Mouse (Mus musculus) C2C12 (cell line): ENCODE data around the gene Tmem151a. TPM values are rescaled to one million over a fixed set of nuclear protein-coding genes. Genes with fewer than 3 reads are reported as not detected.
A peak's percentile ranks its signal among the peaks of the same experiment; 100 is the strongest.

Source experiments
- H3K27me3 ChIP-seq: one replicate; pipeline ENCODE4 v1.6.1; 2011; ENCODE audit not compliant: control insufficient read depth, insufficient read depth, insufficient read length
- H3K36me3 ChIP-seq: one replicate; pipeline ENCODE4 v1.6.1; 2011; ENCODE audit not compliant: control insufficient read depth, insufficient read depth
- H3K4me3 ChIP-seq: one replicate; pipeline ENCODE4 v1.5.1; 2011; ENCODE audit warnings: mild to moderate bottlenecking, control low read depth; ENCODE audit not compliant: poor library complexity, insufficient read depth, severe bottlenecking
- H3K79me2 ChIP-seq: one replicate; pipeline ENCODE4 v1.6.1; 2011; ENCODE audit not compliant: control insufficient read depth, insufficient read depth
- H3K79me3 ChIP-seq: one replicate; pipeline ENCODE4 v1.6.1; 2011; ENCODE audit warnings: low read depth, control low read depth
- H3ac ChIP-seq: one replicate; pipeline ENCODE3; 2011; ENCODE audit warnings: low read depth; ENCODE audit not compliant: control insufficient read depth, insufficient read length
- CEBPB ChIP-seq: IDR thresholded peaks from one replicate; pipeline ENCODE4 v1.6.1; 2011; ENCODE audit warnings: low read depth, mild to moderate bottlenecking, control low read depth, moderate library complexity
- CTCF ChIP-seq: IDR thresholded peaks from one replicate; pipeline ENCODE4 v1.5.1; 2011; ENCODE audit not compliant: control insufficient read depth, insufficient read depth, insufficient read length
- FOSL1 ChIP-seq: IDR thresholded peaks from one replicate; pipeline ENCODE4 v1.8.0; 2011; ENCODE audit warnings: mild to moderate bottlenecking, low read length; ENCODE audit not compliant: poor library complexity, insufficient read depth, severe bottlenecking
- MAX ChIP-seq: IDR thresholded peaks from one replicate; pipeline ENCODE4 v1.6.1; 2011; ENCODE audit warnings: mild to moderate bottlenecking, control low read depth
- MYOD1 ChIP-seq: IDR thresholded peaks from one replicate; pipeline ENCODE4 v1.6.1; 2011; ENCODE audit warnings: low read depth; ENCODE audit not compliant: control insufficient read depth, insufficient read length
- MYOG ChIP-seq: IDR thresholded peaks from one replicate; pipeline ENCODE4 v1.6.1; 2011; ENCODE audit not compliant: control insufficient read depth, insufficient read length; ENCODE audit errors: extremely low read depth
- USF1 ChIP-seq: IDR thresholded peaks from one replicate; pipeline ENCODE4 v1.6.1; 2011; ENCODE audit warnings: low read depth, mild to moderate bottlenecking, control low read depth, moderate library complexity
- long read RNA-seq, 2 experiments: library from polyadenylated mRNA; unstranded; transcript quantifications; one replicate each; pipeline ENCODE4 v2.0.0; 2019 to 2020
- polyA plus RNA-seq: library from polyadenylated mRNA; unstranded; fragments of >200 nt; fragmentation: generic; extraction: Trizol; gene quantifications from one replicate; pipeline ENCODE4 v1.2.1, GENCODE M21; 2012; ENCODE audit warnings: missing spikeins

The Tmem151a gene
- 4.6 TPM for polyA plus RNA-seq
- long read RNA-seq, experiment 1, full-length matches to known transcripts, result 5 of 8 reads
- long read RNA-seq, experiment 1, partial matches to known transcripts, result 0 of 8 reads
- long read RNA-seq, experiment 1, other reads (novel, unspliced or antisense), result 3 of 8 reads
- long read RNA-seq, experiment 2, full-length matches to known transcripts, result 70 of 72 reads
- long read RNA-seq, experiment 2, partial matches to known transcripts, result 0 of 72 reads
- long read RNA-seq, experiment 2, other reads (novel, unspliced or antisense), result 2 of 72 reads

- peak within 1 kb of the TSS; percentile 64 for H3ac ChIP-seq
- H3K4me3 ChIP-seq, result peak within 1 kb of the TSS; percentile 38
- H3K79me3 ChIP-seq, result no peaks in the 10 kb centered on the region
- no peaks in the 10 kb centered on the region for H3K27me3 ChIP-seq
- peaks cover 13% of the 10 kb centered on the region for H3K79me2 ChIP-seq
- peaks cover 3% of the 10 kb centered on the region for H3K36me3 ChIP-seq
- TF ChIP-seq MYOD1, result no peak
- no peak for TF ChIP-seq MYOG
- TF ChIP-seq FOSL1, result no peak
- TF ChIP-seq CTCF, result no peak
- TF ChIP-seq CEBPB, result no peak
- TF ChIP-seq USF1, result no peak
- no peak for TF ChIP-seq MAX
These were observed at the start of gene Tmem151a for GRCm38 (mm10) chr19:5085145-5085863. Gene Tmem151a, minus strand, starts transcription at chr19:5085531.

- Histone ChIP-seq H3K27me3 (peaks cover 4% of the 10 kb centered on the region), H3K36me3 (no peaks in the 10 kb centered on the region), H3K79me2 (no peaks in the 10 kb centered on the region), H3ac (no peak overlapping the region), H3K4me3 (no peak overlapping the region), H3K79me3 (no peaks in the 10 kb centered on the region)
- no peak for TF ChIP-seq MYOD1
- no peak for TF ChIP-seq MAX
- TF ChIP-seq CTCF, result no peak
- no peak for TF ChIP-seq USF1
- TF ChIP-seq FOSL1, result no peak
- no peak for TF ChIP-seq CEBPB
- TF ChIP-seq MYOG, result no peak
These were observed 45.9 kb upstream of the Tmem151a start for GRCm38 (mm10) chr19:5131237-5131636.

- no peak overlapping the region for H3ac ChIP-seq
- H3K27me3 ChIP-seq, result peaks cover 4% of the 10 kb centered on the region
- no peak for TF ChIP-seq CEBPB
- no peak for TF ChIP-seq FOSL1
- TF ChIP-seq MAX, result no peak
- no peak for TF ChIP-seq USF1
- TF ChIP-seq CTCF, result no peak
- TF ChIP-seq MYOD1, result no peak
- no peak for TF ChIP-seq MYOG
- H3K4me3 ChIP-seq, result no peak overlapping the region
- no peaks in the 10 kb centered on the region for H3K36me3 ChIP-seq
- H3K79me2 ChIP-seq, result no peaks in the 10 kb centered on the region
- no peaks in the 10 kb centered on the region for H3K79me3 ChIP-seq
These were observed 44.4 kb upstream of the Tmem151a start for GRCm38 (mm10) chr19:5129770-5130169.

DNA sequence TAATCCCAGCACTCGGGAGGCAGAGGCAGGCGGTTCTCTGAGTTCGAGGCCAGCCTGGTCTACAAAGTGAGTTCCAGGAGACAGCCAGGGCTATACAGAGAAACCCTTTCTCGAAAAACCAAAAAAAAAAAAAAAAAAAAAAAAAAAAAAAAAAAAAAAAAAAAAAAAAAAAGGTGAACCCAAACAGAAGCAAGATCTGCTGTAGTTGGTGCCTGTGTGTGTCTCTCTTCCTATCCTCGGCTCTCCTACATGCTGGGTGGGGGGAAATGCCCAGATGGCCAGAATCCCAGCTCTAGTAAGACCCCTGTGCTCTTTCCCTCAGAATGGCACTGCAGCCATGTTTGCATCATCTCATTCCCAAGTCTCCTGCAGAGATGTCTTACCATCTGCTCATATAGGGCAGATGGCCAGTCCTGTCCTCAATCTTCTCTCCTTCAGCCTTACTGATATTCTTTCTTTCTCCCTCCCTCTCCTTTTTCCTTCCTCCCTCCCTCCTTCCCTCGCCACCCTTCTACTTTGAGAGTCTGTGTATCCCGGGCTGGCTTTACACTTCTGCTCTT lies 38.8 kb upstream of the Tmem151a start:
- TF ChIP-seq FOSL1 (no peak), CTCF (no peak), MYOD1 (no peak), MAX (no peak), CEBPB (no peak), USF1 (no peak), MYOG (no peak)
- Histone ChIP-seq H3K79me3 (no peaks in the 10 kb centered on the region), H3ac (no peak overlapping the region), H3K4me3 (no peak overlapping the region), H3K27me3 (peaks cover 12% of the 10 kb centered on the region), H3K36me3 (no peaks in the 10 kb centered on the region), H3K79me2 (no peaks in the 10 kb centered on the region)

DNA sequence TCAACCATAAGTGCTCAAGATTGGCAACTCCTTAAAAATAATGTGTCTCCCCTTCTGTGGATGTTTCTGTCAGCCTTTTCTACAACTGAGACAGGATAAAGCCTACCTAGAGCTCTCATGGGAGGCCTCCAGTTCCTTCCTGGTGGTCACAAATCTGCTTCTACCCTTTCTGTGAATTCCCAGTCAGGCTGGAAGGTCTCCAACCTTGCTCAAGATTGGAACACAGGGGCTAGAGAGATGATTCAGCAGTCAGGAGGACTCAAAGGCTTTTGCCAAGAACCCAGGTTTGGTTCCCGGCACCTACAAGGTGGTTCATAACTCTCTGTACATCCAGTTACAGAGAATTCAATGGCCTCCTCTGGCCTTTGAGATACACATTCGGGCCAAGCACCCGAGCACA lies 37.9 kb upstream of the Tmem151a start:
- no peaks in the 10 kb centered on the region for H3K36me3 ChIP-seq
- TF ChIP-seq FOSL1, result no peak
- no peak overlapping the region for H3ac ChIP-seq
- H3K27me3 ChIP-seq, result peaks cover 12% of the 10 kb centered on the region
- no peaks in the 10 kb centered on the region for H3K79me3 ChIP-seq
- H3K4me3 ChIP-seq, result no peak overlapping the region
- no peaks in the 10 kb centered on the region for H3K79me2 ChIP-seq

DNA sequence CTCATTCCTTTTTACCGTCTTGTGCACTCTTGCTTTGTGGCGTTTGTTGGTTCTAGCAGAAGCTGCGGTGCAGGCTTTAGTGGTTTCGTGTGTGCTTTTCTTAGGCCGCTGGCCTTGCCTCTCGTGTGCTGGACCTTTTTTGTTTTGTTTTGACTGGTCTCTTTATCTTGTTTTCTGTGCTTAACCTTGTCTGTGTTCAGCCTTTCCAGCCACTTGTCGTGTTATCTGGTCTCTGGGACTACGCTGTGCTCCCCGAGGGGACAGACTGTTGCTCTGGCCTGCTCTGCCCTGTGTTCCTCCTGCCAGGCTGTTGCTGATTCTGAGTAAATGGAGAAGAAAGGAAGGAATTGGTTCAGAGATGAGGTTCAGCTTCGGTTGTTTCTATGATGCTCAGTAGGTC lies 37.2 kb upstream of the Tmem151a start:
- no peaks in the 10 kb centered on the region for H3K79me3 ChIP-seq
- no peak overlapping the region for H3K4me3 ChIP-seq
- TF ChIP-seq MYOD1 (no peak), MYOG (no peak), CTCF (no peak), CEBPB (no peak), FOSL1 (no peak), USF1 (no peak), MAX (no peak)
- H3ac ChIP-seq, result no peak overlapping the region
- peaks cover 3% of the 10 kb centered on the region for H3K79me2 ChIP-seq
- peaks cover 12% of the 10 kb centered on the region for H3K27me3 ChIP-seq
- H3K36me3 ChIP-seq, result no peaks in the 10 kb centered on the region
